Mouse (Mus musculus): ENCODE measurements at regions not wholly inside any gene's neighbourhood (a gene's known extent, or its start where the extent isn't known, plus 50 kb on each side); places are given as distances from the start of the nearest gene placed in this dataset.

GRCm38 (mm10) chr10:17236761-17237160 is 486.3 kb upstream of the Cited2 start:
- TF ChIP-seq CTCF (IDR thresholded peaks at IDR 0.05; ENCODE audit: low read depth, low read length) (no peak), POLR2A (IDR thresholded peaks at IDR 0.05; ENCODE audit: insufficient read depth, low read length) (no peak), EP300 (IDR thresholded peaks at IDR 0.05; ENCODE audit: insufficient read depth, low read depth, low read length) (no peak)

Data from ES-Bruce4 (cell line).